In the genomic region with DNA sequence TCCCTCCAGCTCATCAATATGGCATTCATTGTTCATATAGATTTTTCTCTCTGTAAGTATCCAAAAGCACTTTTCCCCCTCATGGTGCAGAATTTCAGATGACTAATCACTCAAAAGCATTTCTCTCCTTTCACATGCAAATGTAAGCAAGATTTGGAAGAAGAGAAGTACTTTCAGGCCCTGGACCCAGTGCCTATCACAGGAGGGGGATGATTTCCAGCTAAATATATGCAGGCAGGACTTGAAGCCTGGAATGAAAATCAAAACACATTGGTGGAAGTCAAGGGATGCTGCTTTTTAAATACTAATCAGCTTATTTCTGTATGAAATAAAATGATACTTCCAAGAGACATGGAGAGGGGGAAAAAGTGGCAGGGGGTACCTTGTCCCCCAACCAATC, we compare ENCODE assay signal across 19 mouse cellular contexts.
DNase-seq lines count a peak whose midpoint lies in the region; ATAC-seq and TF ChIP-seq lines count a peak whose summit lies in the region.
"Had no signal": no experiment of that assay in that cellular context is flagged by ENCODE, and none has a peak within 500 bp of the region (broad histone marks: within the 10 kb centered on the region; RNA-seq: fewer than 3 reads in every experiment).

No protein-coding gene starts in this region.

- H3K9me3 ChIP-seq in forebrain, embryonic 14.5 days (replicated peaks; ENCODE audit: control insufficient read depth, low read length), result no peaks in the 10 kb centered on the region
- H3K9me3 ChIP-seq in forebrain, embryonic 10.5 days, result no peaks in the 10 kb centered on the region
- H3K9me3 ChIP-seq: embryonic facial prominence, embryonic 13.5 days; embryonic facial prominence, embryonic 15.5 days; forebrain, embryonic 15.5 days had no signal

- no peak overlapping the region for H3K4me3 ChIP-seq in forebrain, embryonic 14.5 days (ENCODE audit: low read depth, low read length)
- H3K4me3 ChIP-seq in forebrain, embryonic 10.5 days, result no peak overlapping the region
- H3K4me3 ChIP-seq: embryonic facial prominence, embryonic 13.5 days; embryonic facial prominence, embryonic 15.5 days; erythroblast, embryonic 14.5 days; forebrain, embryonic 15.5 days had no signal

- TF ChIP-seq CTCF in brain, embryonic 14.5 days (IDR thresholded peaks at IDR 0.05; ENCODE audit: borderline replicate concordance, extremely low read depth, insufficient read depth, insufficient read length), result no peak

- no peaks in the 10 kb centered on the region for H3K36me3 ChIP-seq in forebrain, embryonic 14.5 days (ENCODE audit: control insufficient read depth, insufficient read depth, low read length)
- H3K36me3 ChIP-seq in forebrain, embryonic 10.5 days (replicated peaks), result no peaks in the 10 kb centered on the region
- H3K36me3 ChIP-seq: embryonic facial prominence, embryonic 13.5 days; embryonic facial prominence, embryonic 15.5 days; forebrain, embryonic 15.5 days had no signal

- peak; percentile 51 for ATAC-seq in forebrain, embryonic 14.5 days
- ATAC-seq: forebrain, embryonic 15.5 days had no signal

- TF ChIP-seq POLR2A in brain, embryonic 14.5 days (IDR thresholded peaks at IDR 0.05; ENCODE audit: borderline replicate concordance, extremely low read depth, insufficient read depth, insufficient read length, poor library complexity, severe bottlenecking), result no peak

- 0 out of 2 replicates have a peak, but pooled peaks cover 3% of the 10 kb centered on the region for H3K4me1 ChIP-seq in forebrain, embryonic 14.5 days (ENCODE audit: control insufficient read depth, insufficient read depth, low read length)
- peaks cover 31% of the 10 kb centered on the region for H3K4me1 ChIP-seq in forebrain, embryonic 10.5 days
- H3K4me1 ChIP-seq: embryonic facial prominence, embryonic 13.5 days; embryonic facial prominence, embryonic 15.5 days had no signal

- no peak overlapping the region for H3K27ac ChIP-seq in forebrain, embryonic 14.5 days (ENCODE audit: low read depth, low read length)
- H3K27ac ChIP-seq in forebrain, embryonic 10.5 days, result no peak overlapping the region
- H3K27ac ChIP-seq: embryonic facial prominence, embryonic 13.5 days; embryonic facial prominence, embryonic 15.5 days; forebrain, embryonic 15.5 days had no signal

- no peak overlapping the region for H3K9ac ChIP-seq in forebrain, embryonic 14.5 days (ENCODE audit: low read length)
- H3K9ac ChIP-seq: embryonic facial prominence, embryonic 13.5 days; embryonic facial prominence, embryonic 15.5 days; forebrain, embryonic 15.5 days had no signal

- peak; percentile 20 for DNase-seq in forebrain, embryonic 14.5 days (ENCODE audit: low spot score)
- no peak for DNase-seq in forebrain, embryonic 10.5 days (ENCODE audit: extremely low spot score, low spot score)
- peak; percentile 4 for DNase-seq in brain, adult 2 months (ENCODE audit: low read depth, low spot score)
- DNase-seq in brain, embryonic 14.5 days (ENCODE audit: low read depth), result peak; percentile 47
- no peak for DNase-seq in kidney, adult 9 months
- DNase-seq: adrenal gland, adult 2 months; adrenal gland, postnatal 10 days; adrenal gland, postnatal 25 days; cerebellum, adult 11 months; cerebellum, adult 18-20 months; cerebellum, adult 8-10 months; cerebellum, adult 9-11 months; cerebellum, postnatal 14 days; cerebellum, postnatal 36 days; embryo, embryonic 11 days had no signal

- H3K27me3 ChIP-seq in forebrain, embryonic 14.5 days (replicated peaks; ENCODE audit: control insufficient read depth, insufficient read depth, low read length), result no peaks in the 10 kb centered on the region
- H3K27me3 ChIP-seq in forebrain, embryonic 10.5 days (ENCODE audit: poor library complexity, severe bottlenecking), result peaks cover 7% of the 10 kb centered on the region; the same call in 1 of the 2 replicates
- H3K27me3 ChIP-seq: embryonic facial prominence, embryonic 13.5 days; embryonic facial prominence, embryonic 15.5 days; forebrain, embryonic 15.5 days had no signal

- H3K4me2 ChIP-seq in forebrain, embryonic 14.5 days (ENCODE audit: low read length), result no peak overlapping the region
- H3K4me2 ChIP-seq: embryonic facial prominence, embryonic 13.5 days; embryonic facial prominence, embryonic 15.5 days; forebrain, embryonic 15.5 days had no signal

Comparison
In these comparisons a context has a peak if more than half of its experiments do, and no peak if none do; other contexts are left out.
1. DNase-seq: peak in forebrain, embryonic 14.5 days (single experiment), brain, adult 2 months (single experiment) and brain, embryonic 14.5 days (single experiment); none in forebrain, embryonic 10.5 days (single experiment) and kidney, adult 9 months (single experiment).